Mouse (Mus musculus) lung, postnatal 0 days (tissue): ENCODE data around the gene Gm17655. TPM values are rescaled to one million over a fixed set of nuclear protein-coding genes. Genes with fewer than 3 reads are reported as not detected.
"Not testable (repeated sequence)": the region's sequence is repeated elsewhere in the genome, so short reads cannot be mapped to it uniquely, and the experiment has no call there.

Source experiments
- ATAC-seq: fragments of 200-750 bp; cut with Nextera tagmentation; 2 replicates; pipeline ENCODE4 v1.8.0; 2017; ENCODE audit warnings: moderate library complexity
- DNase-seq: peaks from one replicate; pipeline ENCODE4 v3.0.0-alpha.2; 2016; ENCODE audit warnings: low spot score
- H3K27ac ChIP-seq: fragments of 300-500 bp; sonication (generic); 2 replicates; pipeline ENCODE4 v1.5.1; 2014; ENCODE audit warnings: antibody characterized with exemption, mild to moderate bottlenecking, low read length, mixed read lengths
- H3K27me3 ChIP-seq: fragments of 300-500 bp; sonication (generic); replicated peaks from 2 replicates; pipeline ENCODE4 v1.6.1; 2014; ENCODE audit warnings: low read length, mixed read lengths; ENCODE audit not compliant: insufficient read depth
- H3K36me3 ChIP-seq: fragments of 300-500 bp; sonication (generic); 2 replicates; pipeline ENCODE4 v1.6.1; 2014; ENCODE audit warnings: low read length, mixed read lengths; ENCODE audit not compliant: insufficient read depth
- H3K4me1 ChIP-seq: fragments of 300-500 bp; sonication (generic); 2 replicates; pipeline ENCODE4 v1.6.1; 2014; ENCODE audit warnings: antibody characterized with exemption, low read depth, low read length, mixed read lengths; ENCODE audit not compliant: insufficient read depth
- H3K4me2 ChIP-seq: fragments of 300-500 bp; sonication (generic); replicated peaks from 2 replicates; pipeline ENCODE4 v1.6.1; 2014; ENCODE audit warnings: low read depth, mild to moderate bottlenecking, low read length, moderate library complexity, mixed read lengths
- H3K4me3 ChIP-seq: fragments of 300-500 bp; sonication (generic); 2 replicates; pipeline ENCODE4 v1.5.1; 2014; ENCODE audit warnings: low read depth, low read length
- H3K9ac ChIP-seq: fragments of 300-500 bp; sonication (generic); replicated peaks from 2 replicates; pipeline ENCODE4 v1.6.1; 2014; ENCODE audit warnings: low read depth, mild to moderate bottlenecking
- H3K9me3 ChIP-seq: fragments of 300-500 bp; sonication (generic); 2 replicates; pipeline ENCODE4 v1.6.1; 2016; ENCODE audit warnings: low read length, mixed read lengths
- CTCF ChIP-seq: IDR thresholded peaks from 2 replicates; pipeline ENCODE4 v1.5.1; 2016; ENCODE audit warnings: antibody characterized with exemption, mild to moderate bottlenecking
- WGBS: fragments of 180-500 bp; shearing (Covaris S2); extraction: QIAGEN DNeasy Blood & Tissue Kit; methylation state at CpG from one replicate; pipeline ENCODE4 v1.1.7; 2014; 5-methylcytosine and 5-hydroxymethylcytosine counted together
- polyA plus RNA-seq: library from polyadenylated mRNA; unstranded; fragments of >200 nt; fragmentation: Nextera tagmentation; extraction: Ambion mirVana; gene quantifications from 2 replicates; pipeline ENCODE4 v1.2.1, GENCODE M21; 2015

Gm17655 gene
- polyA plus RNA-seq, 1 experiment from 2014 or later: 1.6 TPM

- WGBS: 85% methylated on average over 10 of the region's 10 CpGs
- not testable (repeated sequence) for H3K4me2 ChIP-seq, H3K27ac ChIP-seq, H3K4me1 ChIP-seq, H3K36me3 ChIP-seq, ATAC-seq, H3K4me3 ChIP-seq, DNase-seq, H3K9ac ChIP-seq, H3K27me3 ChIP-seq, H3K9me3 ChIP-seq
- TF ChIP-seq CTCF: peak; percentile 21; the same call in 1 of the 2 replicates
Measured at GRCm38 (mm10) chr5:110015775-110016174, 56.5 kb downstream of the Gm17655 start.

Other genes starting within 250 kb of the Gm17655 start
- gene Gm15446, start 149.1 kb downstream of the Gm17655 start, polyA plus RNA-seq: 0.24 and 0.64 TPM in 2 replicates
- gene Zfp932, start 76.0 kb downstream of the Gm17655 start, polyA plus RNA-seq: 11.2 and 13.5 TPM in 2 replicates
- 0.23 and 0.26 TPM in 2 replicates for gene Gm35315, start 21.9 kb upstream of the Gm17655 start, polyA plus RNA-seq
- gene Plcxd1, start 27.5 kb upstream of the Gm17655 start, polyA plus RNA-seq: 1.1 TPM in 2 replicates
- gene Gtpbp6, start 35.7 kb upstream of the Gm17655 start, polyA plus RNA-seq: 26.3 and 30.9 TPM in 2 replicates
- 2.6 and 3.0 TPM in 2 replicates for gene Zfp605, start 37.6 kb upstream of the Gm17655 start, polyA plus RNA-seq
- 32.8 and 37.0 TPM in 2 replicates for gene Chfr, start 63.3 kb upstream of the Gm17655 start, polyA plus RNA-seq
- 9.1 and 11.0 TPM in 2 replicates for gene Golga3, start 104.2 kb upstream of the Gm17655 start, polyA plus RNA-seq
- gene Ankle2, start 158.5 kb upstream of the Gm17655 start, polyA plus RNA-seq: 15.5 and 18.0 TPM in 2 replicates
- 32.0 and 33.6 TPM in 2 replicates for gene Pgam5, start 197.4 kb upstream of the Gm17655 start, polyA plus RNA-seq
- gene Pxmp2, start 213.7 kb upstream of the Gm17655 start, polyA plus RNA-seq: 12.8 and 14.4 TPM in 2 replicates
- 2.2 and 2.4 TPM in 2 replicates for gene Pole, start 213.8 kb upstream of the Gm17655 start, polyA plus RNA-seq